Comparison of ENCODE assay signal across 8 mouse cellular contexts in the genomic region with DNA sequence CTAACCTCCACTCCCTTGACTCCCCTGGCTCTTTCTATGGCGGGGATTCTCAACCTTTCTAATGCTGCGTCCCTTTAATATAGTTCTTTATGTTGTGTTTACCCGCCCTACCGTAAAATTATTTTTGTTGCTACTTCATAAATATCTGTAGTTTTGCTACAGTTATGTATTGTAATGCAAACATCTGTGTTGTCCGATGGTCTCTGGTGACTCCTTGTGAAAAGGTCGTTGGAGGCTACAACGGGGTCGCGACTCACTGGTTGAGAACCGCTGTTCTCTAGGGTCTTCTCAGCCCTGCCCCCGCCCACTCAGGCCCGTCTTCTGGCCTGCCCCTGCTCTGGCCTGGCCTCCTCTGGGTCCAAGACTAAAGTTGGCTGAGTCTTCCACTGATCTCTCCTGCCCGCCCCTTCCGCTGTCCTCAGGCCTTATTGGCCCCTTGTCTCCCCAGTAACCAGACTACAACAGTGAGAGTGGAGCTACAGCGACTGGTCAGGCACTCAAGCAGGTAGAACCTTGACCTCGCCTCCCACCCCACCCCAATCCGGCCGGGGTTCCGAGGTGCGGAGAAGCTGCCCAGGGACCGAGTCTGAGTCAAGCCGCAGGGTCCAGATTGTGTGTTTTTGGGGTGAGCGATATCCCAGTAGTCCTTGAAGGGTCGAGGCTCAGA. TPM values are rescaled to one million over a fixed set of nuclear protein-coding genes. Genes with fewer than 3 reads are reported as not detected.
DNase-seq lines count a peak whose midpoint lies in the region; ATAC-seq and TF ChIP-seq lines count a peak whose summit lies in the region.

A gene (plus strand): TSS at position 311 of the 667 bp plus-strand sequence.

- H3K9me3 ChIP-seq in E14TG2a.4 (ENCODE audit: low read length) = no peaks in the 10 kb centered on the region; the same call in 1 of the 2 replicates
- H3K9me3 ChIP-seq in heart, embryonic 15.5 days (replicated peaks) = no peaks in the 10 kb centered on the region

- H3K27ac ChIP-seq in heart, embryonic 15.5 days = peak within 1 kb of the TSS; percentile 93

- 5% methylated on average over 24 of the region's 24 CpGs for WGBS in heart, embryonic 15.5 days

- peak within 1 kb of the TSS; percentile 36 for H3K9ac ChIP-seq in heart, embryonic 15.5 days

- no peaks in the 10 kb centered on the region for H3K36me3 ChIP-seq in E14TG2a.4 (ENCODE audit: insufficient read depth, low read length)
- H3K36me3 ChIP-seq in heart, embryonic 15.5 days = no peaks in the 10 kb centered on the region

- no peak for TF ChIP-seq CTCF in E14TG2a.4 (conservative IDR thresholded peaks at IDR 0.05; ENCODE audit: low read length)

- peaks cover 7% of the 10 kb centered on the region; the same call in 1 of the 2 replicates for H3K27me3 ChIP-seq in E14TG2a.4 (ENCODE audit: insufficient read depth, low read length)
- H3K27me3 ChIP-seq in heart, embryonic 15.5 days = peaks cover 13% of the 10 kb centered on the region; the same call in 1 of the 2 replicates

- DNase-seq in adrenal gland, postnatal 14 days = peak; percentile 93
- DNase-seq in kidney, postnatal 10 days = peak; percentile 88
- peak; percentile 88 for DNase-seq in lung, postnatal 10 days
- DNase-seq in ovary, adult 18-20 months (ENCODE audit: low spot score) = peak; percentile 78
- peak; percentile 49 to 79 for DNase-seq in urinary bladder, postnatal 36 days (ENCODE audit: low spot score in 2 of 2)

- ATAC-seq in erythroblast, adult 5-6 weeks (replicated peaks; ENCODE audit: low FRiP score, poor library complexity, severe bottlenecking) = peak; percentile 40
- peak; percentile 67 for ATAC-seq in heart, embryonic 15.5 days (replicated peaks; ENCODE audit: insufficient number of reproducible peaks, insufficient read depth, low FRiP score, low read depth)

- peak within 1 kb of the TSS; percentile 80 for H3K4me3 ChIP-seq in E14TG2a.4 (replicated peaks; ENCODE audit: low read length)
- H3K4me3 ChIP-seq in heart, embryonic 15.5 days = peak within 1 kb of the TSS; percentile 50

- peaks cover 66% of the 10 kb centered on the region for H3K4me1 ChIP-seq in E14TG2a.4 (replicated peaks; ENCODE audit: low read depth, low read length)
- peaks cover 38% of the 10 kb centered on the region for H3K4me1 ChIP-seq in heart, embryonic 15.5 days (replicated peaks)

- H3K4me2 ChIP-seq in heart, embryonic 15.5 days = peak within 1 kb of the TSS; percentile 74

RNA-seq across cellular contexts. Expression of the gene that starts here (rescaled TPM):
- 9.7 and 11.0 TPM in 2 replicates for total RNA-seq in adrenal gland, postnatal 14 days (2021)
- 2.5 TPM in 1 of 2 replicates, not detected in the other for total RNA-seq in erythroblast, adult 5-6 weeks (2015; ENCODE audit: low replicate concordance)
- 0.51 and 2.0 TPM in 2 replicates for total RNA-seq in erythroblast, adult 5-6 weeks (2017; ENCODE audit: low replicate concordance)
- 3.4 and 3.6 TPM in 2 replicates for polyA plus RNA-seq in heart, embryonic 15.5 days (2015; fragmentation: Nextera tagmentation; extraction: Ambion mirVana)

Comparison
In these comparisons a context has a peak if more than half of its experiments do, and no peak if none do; other contexts are left out.
1. Peak in every context shown above with its lines: DNase-seq, ATAC-seq, H3K4me3 ChIP-seq and H3K27ac ChIP-seq.